Mouse (Mus musculus) forebrain, embryonic 11.5 days (tissue): ENCODE measurements around the gene Krt20. TPM values are rescaled to one million over a fixed set of nuclear protein-coding genes. Genes with fewer than 3 reads are reported as not detected.

ENCODE experiments used
- ATAC-seq: fragments of 200-750 bp; cut with Nextera tagmentation; replicated peaks from 2 replicates; pipeline ENCODE4 v1.8.0; 2017; ENCODE audit warnings: moderate TSS enrichment; ENCODE audit not compliant: low FRiP score
- DNase-seq: peaks from one replicate; pipeline ENCODE4 v3.0.0-alpha.2; 2017; ENCODE audit warnings: low spot score
- H3K27ac ChIP-seq: fragments of 300-500 bp; sonication (generic); 2 replicates; pipeline ENCODE4 v1.5.1; 2014; ENCODE audit warnings: low read depth, low read length
- H3K27me3 ChIP-seq: fragments of 300-500 bp; sonication (generic); 2 replicates; pipeline ENCODE4 v1.6.1; 2014; ENCODE audit warnings: mild to moderate bottlenecking, low read length, mixed read lengths; ENCODE audit not compliant: control insufficient read depth, insufficient read depth
- H3K36me3 ChIP-seq: fragments of 300-500 bp; sonication (generic); 2 replicates; pipeline ENCODE4 v1.6.1; 2014; ENCODE audit warnings: mild to moderate bottlenecking, low read length, moderate library complexity, mixed read lengths; ENCODE audit not compliant: control insufficient read depth, insufficient read depth
- H3K4me1 ChIP-seq: fragments of 300-500 bp; sonication (generic); replicated peaks from 2 replicates; pipeline ENCODE4 v1.6.1; 2014; ENCODE audit warnings: low read length, mixed read lengths; ENCODE audit not compliant: control insufficient read depth, insufficient read depth
- H3K4me2 ChIP-seq: fragments of 300-500 bp; sonication (generic); 2 replicates; pipeline ENCODE4 v1.6.1; 2014; ENCODE audit warnings: low read depth, mild to moderate bottlenecking, low read length, moderate library complexity, mixed read lengths; ENCODE audit not compliant: severe bottlenecking
- H3K4me3 ChIP-seq: fragments of 300-500 bp; sonication (generic); 2 replicates; pipeline ENCODE4 v1.5.1; 2014; ENCODE audit warnings: low read depth, low read length
- H3K9ac ChIP-seq: fragments of 300-500 bp; sonication (generic); 2 replicates; pipeline ENCODE4 v1.6.1; 2014; ENCODE audit warnings: low read length
- H3K9me3 ChIP-seq: fragments of 300-500 bp; sonication (generic); 2 replicates; pipeline ENCODE4 v1.6.1; 2016; ENCODE audit warnings: low read length, mixed read lengths; ENCODE audit not compliant: control insufficient read depth
- WGBS: fragments of 180-500 bp; shearing (Covaris S2); extraction: QIAGEN DNeasy Blood & Tissue Kit; methylation state at CpG from one replicate; pipeline ENCODE4 v1.1.7; 2014; 5-methylcytosine and 5-hydroxymethylcytosine counted together
- polyA plus RNA-seq: library from polyadenylated mRNA; unstranded; fragments of >200 nt; fragmentation: Nextera tagmentation; extraction: Ambion mirVana; gene quantifications from 2 replicates; pipeline ENCODE4 v1.2.1, GENCODE M21; 2014

Krt20 gene
- polyA plus RNA-seq, 1 experiment from 2014 or later: 0.51 TPM

DNA sequence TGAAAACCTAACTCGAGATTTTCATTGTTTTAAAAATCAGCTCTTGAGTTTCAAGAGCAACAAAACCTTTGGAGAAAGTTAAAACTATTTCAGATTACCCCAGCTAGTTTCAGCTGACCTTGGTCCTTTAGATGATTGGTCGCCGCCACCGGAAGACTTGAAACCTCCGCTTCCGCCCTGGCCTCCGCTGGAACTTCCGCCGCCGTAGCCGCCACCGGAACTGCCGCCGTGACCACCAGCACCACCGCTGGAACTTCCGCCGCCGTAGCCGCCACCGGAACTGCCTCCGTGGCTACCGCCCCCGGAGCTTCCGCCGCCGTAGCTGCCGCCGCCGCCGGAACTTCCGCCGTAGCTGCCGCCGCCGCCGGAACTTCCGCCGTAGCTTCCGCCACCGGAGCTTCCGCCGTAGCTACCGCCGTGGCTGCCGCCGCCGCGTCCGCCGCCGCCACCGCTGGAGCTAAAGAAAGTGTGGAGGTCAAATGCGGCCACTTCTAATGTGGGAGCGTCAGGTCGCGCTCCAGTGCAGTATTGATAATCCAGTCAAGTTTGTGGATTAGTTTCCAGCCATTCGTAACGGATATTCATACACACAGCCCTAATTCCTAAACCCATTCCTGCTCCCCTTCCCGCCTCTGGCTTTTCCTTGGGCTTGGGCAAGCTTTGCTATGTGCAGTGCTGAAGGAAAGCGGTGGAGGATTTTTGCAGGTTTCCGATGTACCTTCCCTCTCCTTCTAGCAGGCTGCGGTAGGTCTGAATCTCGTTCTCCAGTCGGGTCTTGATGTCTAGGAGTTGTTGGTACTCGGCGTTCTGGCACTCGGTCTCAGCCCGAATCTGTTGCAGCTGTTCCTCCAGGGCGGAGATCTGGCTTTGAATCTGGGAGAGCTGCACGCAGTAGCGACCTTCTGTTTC, 51.9 kb downstream of the Krt20 start:
- DNase-seq (peak; percentile 95), ATAC-seq (peak; percentile 90)
- Histone ChIP-seq H3K4me2 (peak overlapping the region; percentile 77), H3K36me3 (no peaks in the 10 kb centered on the region; the same call in 1 of the 2 replicates), H3K4me1 (no peaks in the 10 kb centered on the region; the same call in 1 of the 2 replicates), H3K9ac (peak overlapping the region; percentile 71), H3K9me3 (no peaks in the 10 kb centered on the region), H3K27me3 (no peaks in the 10 kb centered on the region), H3K4me3 (peak overlapping the region; percentile 57), H3K27ac (peak overlapping the region; percentile 96)
- WGBS: 2% methylated on average over 71 of the region's 71 CpGs

DNA sequence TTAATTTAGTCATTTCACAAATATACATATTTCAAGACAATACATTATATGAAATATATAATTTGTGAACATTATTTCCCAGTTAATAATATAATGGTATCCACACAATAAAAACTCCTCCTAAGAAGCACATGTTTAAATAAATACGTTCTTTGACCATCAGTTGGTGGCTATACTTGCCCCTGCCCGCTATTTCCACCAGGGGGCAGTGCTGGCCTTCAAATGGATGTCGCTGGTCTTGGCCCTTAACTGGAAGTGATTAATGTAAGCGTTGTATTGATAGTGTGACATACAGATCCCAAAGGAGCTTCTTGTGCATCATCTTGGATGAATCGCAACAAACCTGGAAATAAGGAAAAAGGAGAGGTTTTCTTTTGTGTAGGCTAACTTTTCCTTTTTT, 58.4 kb downstream of the Krt20 start:
- Histone ChIP-seq H3K4me3 (no peak overlapping the region), H3K4me1 (no peaks in the 10 kb centered on the region), H3K9ac (no peak overlapping the region), H3K4me2 (no peak overlapping the region), H3K27ac (no peak overlapping the region), H3K36me3 (no peaks in the 10 kb centered on the region), H3K9me3 (no peaks in the 10 kb centered on the region), H3K27me3 (no peaks in the 10 kb centered on the region)
- 13% methylated on average over 5 of the region's 5 CpGs for WGBS
- DNase-seq: peak; percentile 84
- no peak for ATAC-seq

Other genes with a start within 250 kb of the Krt20 start
- gene Smarce1, start 207.1 kb downstream of the Krt20 start, polyA plus RNA-seq: 203 and 209 TPM in 2 replicates
- 0.29 and 0.59 TPM in 2 replicates for gene Krt222, start 194.1 kb downstream of the Krt20 start, polyA plus RNA-seq
- not detected in 2 replicates for gene Krt24, start 152.9 kb downstream of the Krt20 start, polyA plus RNA-seq
- not detected in 2 replicates for gene Krt25, start 115.2 kb downstream of the Krt20 start, polyA plus RNA-seq
- gene Krt26, start 100.2 kb downstream of the Krt20 start, polyA plus RNA-seq: not detected in 2 replicates
- not detected in 2 replicates for gene Krt27, start 87.0 kb downstream of the Krt20 start, polyA plus RNA-seq
- 0.32 and 0.45 TPM in 2 replicates for gene Krt28, start 63.2 kb downstream of the Krt20 start, polyA plus RNA-seq
- gene Krt10, start 48.8 kb downstream of the Krt20 start, polyA plus RNA-seq: 26.8 and 28.3 TPM in 2 replicates
- gene Krt12, start 15.9 kb downstream of the Krt20 start, polyA plus RNA-seq: 0.09 TPM in 1 of 2 replicates, not detected in the other
- not detected in 2 replicates for gene Krt23, start 55.0 kb upstream of the Krt20 start, polyA plus RNA-seq
- gene Krt39, start 83.2 kb upstream of the Krt20 start, polyA plus RNA-seq: not detected in 2 replicates
- gene Krt40, start 105.0 kb upstream of the Krt20 start, polyA plus RNA-seq: not detected in 2 replicates
- gene Krtap3-3, start 112.7 kb upstream of the Krt20 start, polyA plus RNA-seq: not detected in 2 replicates
- not detected in 2 replicates for gene Krtap3-2, start 118.7 kb upstream of the Krt20 start, polyA plus RNA-seq
- not detected in 2 replicates for gene Gm11939, start 121.3 kb upstream of the Krt20 start, polyA plus RNA-seq
- gene Krtap3-1, start 128.5 kb upstream of the Krt20 start, polyA plus RNA-seq: not detected in 2 replicates
- gene Krtap1-5, start 142.9 kb upstream of the Krt20 start, polyA plus RNA-seq: not detected in 2 replicates
- gene Krtap1-4, start 145.5 kb upstream of the Krt20 start, polyA plus RNA-seq: not detected in 2 replicates
- gene Krtap1-3, start 153.2 kb upstream of the Krt20 start, polyA plus RNA-seq: not detected in 2 replicates
- gene Krtap9-3, start 160.0 kb upstream of the Krt20 start, polyA plus RNA-seq: not detected in 2 replicates
- gene Gm11938, start 165.2 kb upstream of the Krt20 start, polyA plus RNA-seq: not detected in 2 replicates
- gene Gm11937, start 172.0 kb upstream of the Krt20 start, polyA plus RNA-seq: not detected in 2 replicates
- not detected in 2 replicates for gene Krtap2-4, start 176.7 kb upstream of the Krt20 start, polyA plus RNA-seq
- gene Gm11562, start 182.3 kb upstream of the Krt20 start, polyA plus RNA-seq: not detected in 2 replicates
- not detected in 2 replicates for gene Krtap4-1, start 190.1 kb upstream of the Krt20 start, polyA plus RNA-seq
- not detected in 2 replicates for gene Krtap4-2, start 196.9 kb upstream of the Krt20 start, polyA plus RNA-seq
- not detected in 2 replicates for gene Krtap4-7, start 205.9 kb upstream of the Krt20 start, polyA plus RNA-seq
- gene Gm11555, start 212.1 kb upstream of the Krt20 start, polyA plus RNA-seq: not detected in 2 replicates
- not detected in 2 replicates for gene Gm11563, start 220.8 kb upstream of the Krt20 start, polyA plus RNA-seq
- not detected in 2 replicates for gene Krtap4-6, start 227.8 kb upstream of the Krt20 start, polyA plus RNA-seq